Mouse (Mus musculus) ES-E14 (cell line): Measurements from ENCODE around the gene Tram2.

ENCODE experiments used
- CHD2 ChIP-seq: IDR thresholded peaks from 2 replicates; pipeline ENCODE4 v1.6.1; 2014; ENCODE audit warnings: mild to moderate bottlenecking, low read depth, low read length, inconsistent platforms
- ZNF384 ChIP-seq: IDR thresholded peaks from 2 replicates; pipeline ENCODE4 v1.6.1; 2012; ENCODE audit warnings: low read depth, low read length, inconsistent platforms

DNA sequence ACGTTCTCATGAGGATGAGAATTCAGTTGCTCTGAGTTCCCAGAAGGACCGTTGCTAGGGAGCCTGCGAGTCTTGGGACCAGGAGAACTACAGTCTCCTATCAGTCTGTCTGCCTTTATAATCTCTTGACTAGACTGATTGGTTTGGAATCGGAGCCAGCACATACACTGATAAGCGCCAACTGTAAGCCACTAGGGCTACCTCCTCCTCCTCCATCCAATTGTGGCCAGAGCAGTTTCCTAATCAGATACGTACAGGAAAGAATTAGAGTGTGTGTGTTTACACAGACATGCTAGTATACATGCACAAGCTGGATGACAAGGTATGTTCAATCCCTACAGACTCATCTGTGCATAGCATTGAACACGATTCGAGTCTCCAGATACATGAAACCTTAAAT is 30.6 kb downstream of the Tram2 start:
- TF ChIP-seq CHD2, result no peak
- TF ChIP-seq ZNF384, result no peak
